Mouse (Mus musculus): ENCODE results near the gene Kansl1l.
"Not testable (repeated sequence)": the region's sequence is repeated elsewhere in the genome, so short reads cannot be mapped to it uniquely, and the experiment has no call there.

Kansl1l gene

GRCm38 (mm10) chr1:66700149-66700692 lies 117.1 kb downstream of the Kansl1l start:
- peak; percentile 7; the same call in 1 of the 2 replicates for ATAC-seq (ENCODE audit: low TSS enrichment)

GRCm38 (mm10) chr1:66699630-66700029 lies 117.7 kb downstream of the Kansl1l start:
- not testable (repeated sequence) for ATAC-seq (ENCODE audit: low TSS enrichment)

- ATAC-seq (ENCODE audit: low TSS enrichment), result no peak
Observed at GRCm38 (mm10) chr1:66695296-66695695, 122.1 kb downstream of the Kansl1l start.

- no peak for ATAC-seq (ENCODE audit: low TSS enrichment)
Observed at GRCm38 (mm10) chr1:66694266-66694665, 123.1 kb downstream of the Kansl1l start.

DNA sequence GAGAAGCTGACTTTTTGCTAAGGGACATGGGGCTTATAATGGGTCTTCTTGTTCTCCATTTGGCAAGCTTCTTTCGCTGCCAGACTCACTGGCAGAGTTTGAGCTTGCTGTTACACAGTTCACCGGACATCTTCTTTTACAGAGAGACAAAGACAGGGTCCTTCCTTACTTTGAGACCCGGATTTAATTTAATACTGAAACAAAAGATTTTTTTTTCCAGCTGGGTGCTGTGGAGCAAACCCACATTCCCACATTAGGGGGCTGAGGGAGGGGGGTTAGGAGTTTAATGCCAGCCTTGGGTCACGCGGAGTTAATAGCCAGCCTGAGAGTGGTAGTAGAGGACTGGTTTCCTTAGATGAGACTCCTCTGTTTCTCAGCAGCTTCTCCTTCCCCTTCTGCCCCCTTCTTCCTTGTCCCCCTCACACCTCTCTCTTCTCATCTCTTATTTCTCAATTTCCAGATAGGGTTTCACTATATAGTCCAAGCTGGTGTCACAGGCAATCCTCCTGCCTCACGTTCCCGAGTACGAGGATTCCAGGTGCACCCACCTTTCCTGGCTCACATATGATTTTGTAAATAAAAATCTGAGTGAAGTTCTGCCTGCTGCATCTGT lies 124.5 kb downstream of the Kansl1l start:
- ATAC-seq (ENCODE audit: low TSS enrichment), result no peak

GRCm38 (mm10) chr1:66692308-66692707 lies 125.1 kb downstream of the Kansl1l start:
- no peak for ATAC-seq (ENCODE audit: low TSS enrichment)

DNA sequence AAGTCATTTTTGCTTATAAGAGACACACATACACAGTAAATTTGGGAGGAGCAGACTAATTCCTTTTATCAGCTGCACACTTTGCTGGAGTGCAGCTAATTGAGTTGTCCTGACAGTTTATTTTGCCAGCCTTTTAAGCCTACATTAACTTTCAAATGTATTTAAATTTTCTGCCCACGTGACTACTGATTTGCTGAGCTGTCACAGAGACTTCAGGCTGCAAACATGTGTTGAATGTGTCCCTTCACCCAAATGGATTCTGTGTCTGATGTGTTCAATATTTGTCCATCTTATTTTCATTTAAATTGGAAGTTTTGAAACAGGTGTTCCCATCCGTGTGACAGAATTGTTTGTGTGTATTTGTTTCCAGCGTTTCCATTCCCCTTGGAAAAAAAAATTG lies 125.6 kb downstream of the Kansl1l start:
- no peak for ATAC-seq (ENCODE audit: low TSS enrichment)

GRCm38 (mm10) chr1:66682974-66683373 lies 134.4 kb downstream of the Kansl1l start:
- ATAC-seq (ENCODE audit: low TSS enrichment), result no peak

- ATAC-seq (ENCODE audit: low TSS enrichment), result no peak
Observed at GRCm38 (mm10) chr1:66678662-66679061, 138.7 kb downstream of the Kansl1l start.

- peak; percentile 32; the same call in 1 of the 2 replicates for ATAC-seq (ENCODE audit: low TSS enrichment)
Observed at GRCm38 (mm10) chr1:66677928-66678327, 139.4 kb downstream of the Kansl1l start.

GRCm38 (mm10) chr1:66672812-66673211 lies 144.6 kb downstream of the Kansl1l start:
- no peak for ATAC-seq (ENCODE audit: low TSS enrichment)

- ATAC-seq (ENCODE audit: low TSS enrichment), result no peak
Observed at GRCm38 (mm10) chr1:66671475-66671874, 145.9 kb downstream of the Kansl1l start.
